Mouse (Mus musculus) lung, postnatal 0 days (tissue): ENCODE measurements around the gene Pde1a.

ENCODE experiments used
- CTCF ChIP-seq: IDR thresholded peaks from 2 replicates; pipeline ENCODE4 v1.5.1; 2016; ENCODE audit warnings: antibody characterized with exemption, mild to moderate bottlenecking
- EP300 ChIP-seq: IDR thresholded peaks from 2 replicates; pipeline ENCODE4 v1.6.1; 2016; ENCODE audit warnings: antibody characterized with exemption, mild to moderate bottlenecking, control low read depth

- TF ChIP-seq CTCF (no peak), EP300 (no peak)
Observed at GRCm38 (mm10) chr2:79921375-79921774, 207.9 kb downstream of the Pde1a start.
